Mouse (Mus musculus): ENCODE data around the gene Apba1. TPM values are rescaled to one million over a fixed set of nuclear protein-coding genes. Genes with fewer than 3 reads are reported as not detected.

Apba1 gene
- total and polyA plus RNA-seq, 2 experiments from 2014 or later: 0.36 to 2.4 TPM

GRCm38 (mm10) chr19:23901177-23901576 lies 142.5 kb downstream of the Apba1 start:
- Histone ChIP-seq H3K4me2 (ENCODE audit: low read depth, low read length) (no peak overlapping the region), H3K27ac (ENCODE audit: low read depth) (no peak overlapping the region), H3K27me3 (ENCODE audit: control insufficient read depth, insufficient read depth, low read length) (no peaks in the 10 kb centered on the region), H3K36me3 (replicated peaks; ENCODE audit: control insufficient read depth, insufficient read depth, low read length) (no peaks in the 10 kb centered on the region), H3K4me3 (ENCODE audit: low read depth, low read length) (no peak overlapping the region), H3K9ac (replicated peaks; ENCODE audit: low read depth, low read length) (no peak overlapping the region), H3K9me3 (replicated peaks; ENCODE audit: control insufficient read depth, low read length) (no peaks in the 10 kb centered on the region), H3K4me1 (ENCODE audit: control insufficient read depth, insufficient read depth) (no peaks in the 10 kb centered on the region)
- 61% methylated on average over 3 of the region's 3 CpGs for WGBS
- DNase-seq (ENCODE audit: low spot score) (no peak), ATAC-seq (ENCODE audit: insufficient read depth, low read depth) (peak; percentile 47; the same call in 1 of the 2 replicates)
- TF ChIP-seq EP300 (IDR thresholded peaks at IDR 0.05; ENCODE audit: low read depth): no peak
- peak; percentile 59 for TF ChIP-seq CTCF (IDR thresholded peaks at IDR 0.05; ENCODE audit: low read depth)

GRCm38 (mm10) chr19:23901768-23902167 lies 143.1 kb downstream of the Apba1 start:
- no peak for DNase-seq (ENCODE audit: low spot score)
- no peak overlapping the region for H3K9ac ChIP-seq (replicated peaks; ENCODE audit: low read depth, low read length)
- H3K36me3 ChIP-seq (replicated peaks; ENCODE audit: control insufficient read depth, insufficient read depth, low read length): no peaks in the 10 kb centered on the region
- WGBS: 92% methylated on average over 4 of the region's 4 CpGs
- no peak for ATAC-seq (ENCODE audit: insufficient read depth, low read depth)
- H3K27ac ChIP-seq (ENCODE audit: low read depth): no peak overlapping the region
- no peaks in the 10 kb centered on the region for H3K4me1 ChIP-seq (ENCODE audit: control insufficient read depth, insufficient read depth)
- no peak overlapping the region for H3K4me3 ChIP-seq (ENCODE audit: low read depth, low read length)
- H3K4me2 ChIP-seq (ENCODE audit: low read depth, low read length): no peak overlapping the region
- TF ChIP-seq CTCF (IDR thresholded peaks at IDR 0.05; ENCODE audit: low read depth) (no peak), EP300 (IDR thresholded peaks at IDR 0.05; ENCODE audit: low read depth) (no peak)
- H3K27me3 ChIP-seq (ENCODE audit: control insufficient read depth, insufficient read depth, low read length): no peaks in the 10 kb centered on the region
- no peaks in the 10 kb centered on the region for H3K9me3 ChIP-seq (replicated peaks; ENCODE audit: control insufficient read depth, low read length)

- H3K36me3 ChIP-seq (replicated peaks; ENCODE audit: control insufficient read depth, insufficient read depth, low read length): no peaks in the 10 kb centered on the region
- no peaks in the 10 kb centered on the region for H3K9me3 ChIP-seq (replicated peaks; ENCODE audit: control insufficient read depth, low read length)
- no peaks in the 10 kb centered on the region for H3K4me1 ChIP-seq (ENCODE audit: control insufficient read depth, insufficient read depth)
- WGBS: 90% methylated on average over 7 of the region's 7 CpGs
- DNase-seq (ENCODE audit: low spot score): no peak
- TF ChIP-seq CTCF (IDR thresholded peaks at IDR 0.05; ENCODE audit: low read depth) (no peak), EP300 (IDR thresholded peaks at IDR 0.05; ENCODE audit: low read depth) (no peak)
- no peak overlapping the region for H3K27ac ChIP-seq (ENCODE audit: low read depth)
- no peaks in the 10 kb centered on the region for H3K27me3 ChIP-seq (ENCODE audit: control insufficient read depth, insufficient read depth, low read length)
- H3K9ac ChIP-seq (replicated peaks; ENCODE audit: low read depth, low read length): no peak overlapping the region
- no peak overlapping the region for H3K4me3 ChIP-seq (ENCODE audit: low read depth, low read length)
- H3K4me2 ChIP-seq (ENCODE audit: low read depth, low read length): no peak overlapping the region
- no peak for ATAC-seq (ENCODE audit: insufficient read depth, low read depth)
Measured at GRCm38 (mm10) chr19:23903066-23903465, 144.4 kb downstream of the Apba1 start.

- no peak overlapping the region for H3K9ac ChIP-seq (replicated peaks; ENCODE audit: low read depth, low read length)
- 74% methylated on average over 4 of the region's 4 CpGs for WGBS
- no peaks in the 10 kb centered on the region for H3K27me3 ChIP-seq (ENCODE audit: control insufficient read depth, insufficient read depth, low read length)
- no peaks in the 10 kb centered on the region for H3K9me3 ChIP-seq (replicated peaks; ENCODE audit: control insufficient read depth, low read length)
- no peak for DNase-seq (ENCODE audit: low spot score)
- H3K4me3 ChIP-seq (ENCODE audit: low read depth, low read length): no peak overlapping the region
- no peaks in the 10 kb centered on the region for H3K4me1 ChIP-seq (ENCODE audit: control insufficient read depth, insufficient read depth)
- no peak overlapping the region for H3K4me2 ChIP-seq (ENCODE audit: low read depth, low read length)
- no peaks in the 10 kb centered on the region for H3K36me3 ChIP-seq (replicated peaks; ENCODE audit: control insufficient read depth, insufficient read depth, low read length)
- TF ChIP-seq CTCF (IDR thresholded peaks at IDR 0.05; ENCODE audit: low read depth) (no peak), EP300 (IDR thresholded peaks at IDR 0.05; ENCODE audit: low read depth) (no peak)
- no peak for ATAC-seq (ENCODE audit: insufficient read depth, low read depth)
- H3K27ac ChIP-seq (ENCODE audit: low read depth): no peak overlapping the region
Measured at GRCm38 (mm10) chr19:23904922-23905321, 146.2 kb downstream of the Apba1 start.

- no peak for ATAC-seq (ENCODE audit: insufficient read depth, low read depth)
- TF ChIP-seq EP300 (IDR thresholded peaks at IDR 0.05; ENCODE audit: low read depth) (no peak), CTCF (IDR thresholded peaks at IDR 0.05; ENCODE audit: low read depth) (no peak)
- Histone ChIP-seq H3K9me3 (replicated peaks; ENCODE audit: control insufficient read depth, low read length) (no peaks in the 10 kb centered on the region), H3K4me3 (ENCODE audit: low read depth, low read length) (no peak overlapping the region), H3K27ac (ENCODE audit: low read depth) (no peak overlapping the region), H3K27me3 (ENCODE audit: control insufficient read depth, insufficient read depth, low read length) (no peaks in the 10 kb centered on the region), H3K4me2 (ENCODE audit: low read depth, low read length) (no peak overlapping the region), H3K36me3 (replicated peaks; ENCODE audit: control insufficient read depth, insufficient read depth, low read length) (no peaks in the 10 kb centered on the region), H3K9ac (replicated peaks; ENCODE audit: low read depth, low read length) (no peak overlapping the region), H3K4me1 (ENCODE audit: control insufficient read depth, insufficient read depth) (no peaks in the 10 kb centered on the region)
- 82% methylated on average over 5 of the region's 5 CpGs for WGBS
- DNase-seq (ENCODE audit: low spot score): no peak
Measured at GRCm38 (mm10) chr19:23905772-23906171, 147.1 kb downstream of the Apba1 start.

- no peaks in the 10 kb centered on the region for H3K9me3 ChIP-seq (replicated peaks; ENCODE audit: control insufficient read depth, low read length)
- no peak overlapping the region for H3K4me2 ChIP-seq (ENCODE audit: low read depth, low read length)
- WGBS: 41% methylated on average over 4 of the region's 4 CpGs
- ATAC-seq (ENCODE audit: insufficient read depth, low read depth): no peak
- H3K27me3 ChIP-seq (ENCODE audit: control insufficient read depth, insufficient read depth, low read length): no peaks in the 10 kb centered on the region
- no peak overlapping the region for H3K27ac ChIP-seq (ENCODE audit: low read depth)
- H3K4me3 ChIP-seq (ENCODE audit: low read depth, low read length): no peak overlapping the region
- TF ChIP-seq CTCF (IDR thresholded peaks at IDR 0.05; ENCODE audit: low read depth) (no peak), EP300 (IDR thresholded peaks at IDR 0.05; ENCODE audit: low read depth) (no peak)
- H3K36me3 ChIP-seq (replicated peaks; ENCODE audit: control insufficient read depth, insufficient read depth, low read length): no peaks in the 10 kb centered on the region
- no peaks in the 10 kb centered on the region for H3K4me1 ChIP-seq (ENCODE audit: control insufficient read depth, insufficient read depth)
- no peak for DNase-seq (ENCODE audit: low spot score)
- H3K9ac ChIP-seq (replicated peaks; ENCODE audit: low read depth, low read length): no peak overlapping the region
Measured at GRCm38 (mm10) chr19:23910345-23910744, 151.7 kb downstream of the Apba1 start.
